Mouse (Mus musculus) kidney, adult 2 months (tissue): ENCODE results near the gene Gprc5d. TPM values are rescaled to one million over a fixed set of nuclear protein-coding genes. Genes with fewer than 3 reads are reported as not detected.

Source experiments
- DNase-seq: peaks from one replicate; pipeline ENCODE4 v3.0.0; 2021
- H3K27ac ChIP-seq: fragments of 200-500 bp; 2 replicates; pipeline ENCODE4 v1.5.1; 2012; ENCODE audit warnings: low read depth, low read length, control low read depth, inconsistent platforms; ENCODE audit not compliant: insufficient read depth
- H3K27me3 ChIP-seq: fragments of 200-500 bp; replicated peaks from 2 replicates; pipeline ENCODE4 v1.6.1; 2012; ENCODE audit warnings: mild to moderate bottlenecking, moderate library complexity, low read length, inconsistent platforms; ENCODE audit not compliant: control insufficient read depth, insufficient read depth
- H3K36me3 ChIP-seq: fragments of 200-500 bp; 2 replicates; pipeline ENCODE4 v1.6.1; 2012; ENCODE audit warnings: mild to moderate bottlenecking, moderate library complexity, low read length, inconsistent platforms; ENCODE audit not compliant: control insufficient read depth, insufficient read depth
- H3K4me1 ChIP-seq: fragments of 200-500 bp; 2 replicates; pipeline ENCODE4 v1.6.1; 2011; ENCODE audit warnings: low read length; ENCODE audit not compliant: control insufficient read depth, insufficient read depth
- H3K4me3 ChIP-seq: fragments of 200-500 bp; 2 replicates; pipeline ENCODE4 v1.5.1; 2011; ENCODE audit warnings: mild to moderate bottlenecking, low read depth, low read length, control low read depth; ENCODE audit not compliant: insufficient read depth
- CTCF ChIP-seq: fragments of 200-500 bp; conservative IDR thresholded peaks from 2 replicates; pipeline ENCODE4 v1.5.1; 2011; ENCODE audit warnings: low read depth, mild to moderate bottlenecking, control low read depth, low read length, moderate library complexity, mixed read lengths; ENCODE audit not compliant: insufficient read depth, insufficient read length
- POLR2A ChIP-seq: fragments of 200-500 bp; IDR thresholded peaks from one replicate; pipeline ENCODE4 v1.6.1; 2011; ENCODE audit warnings: low read depth, low read length, control low read depth
- WGBS: fragments of 180-500 bp; shearing (Covaris S2); methylation state at CpG from one replicate; pipeline ENCODE4 v1.1.7; 2018; 5-methylcytosine and 5-hydroxymethylcytosine counted together
- polyA plus RNA-seq: library from polyadenylated mRNA; depleted of rRNA; stranded (reverse); fragments of >200 nt; gene quantifications from 2 replicates; pipeline ENCODE4 v1.2.3, GENCODE M21; 2012; rRNA removed

Gene Gprc5d
- polyA plus RNA-seq, 1 experiment: 0.09 TPM

- Histone ChIP-seq H3K27me3 (no peaks in the 10 kb centered on the region), H3K4me3 (no peak overlapping the region), H3K36me3 (no peaks in the 10 kb centered on the region), H3K27ac (no peak overlapping the region), H3K4me1 (no peaks in the 10 kb centered on the region)
- DNase-seq: no peak
- 58% methylated on average over 6 of the region's 6 CpGs for WGBS
- TF ChIP-seq CTCF (no peak), POLR2A (no peak)
Observed at GRCm38 (mm10) chr6:135069856-135070255, 48.2 kb downstream of the Gprc5d start.

GRCm38 (mm10) chr6:135068221-135068620, 49.9 kb downstream of the Gprc5d start:
- 90% methylated on average over 4 of the region's 5 CpGs for WGBS
- Histone ChIP-seq H3K27ac (no peak overlapping the region), H3K36me3 (no peaks in the 10 kb centered on the region), H3K4me1 (no peaks in the 10 kb centered on the region), H3K4me3 (no peak overlapping the region), H3K27me3 (no peaks in the 10 kb centered on the region)
- TF ChIP-seq POLR2A (no peak), CTCF (no peak)
- DNase-seq: no peak

- Histone ChIP-seq H3K4me1 (no peaks in the 10 kb centered on the region), H3K4me3 (no peak overlapping the region), H3K36me3 (no peaks in the 10 kb centered on the region), H3K27ac (no peak overlapping the region), H3K27me3 (no peaks in the 10 kb centered on the region)
- no peak for TF ChIP-seq CTCF
- DNase-seq: no peak
- WGBS: 74% methylated on average over 6 of the region's 6 CpGs
Observed at GRCm38 (mm10) chr6:135066795-135067445, 51.2 kb downstream of the Gprc5d start.

- peak within 1 kb of the TSS; percentile 21 for H3K27ac ChIP-seq
- no peaks in the 10 kb centered on the region for H3K27me3 ChIP-seq
- TF ChIP-seq POLR2A (no peak), CTCF (no peak)
- peak; percentile 67 for DNase-seq
- no peaks in the 10 kb centered on the region for H3K36me3 ChIP-seq
- H3K4me1 ChIP-seq: no peaks in the 10 kb centered on the region
- H3K4me3 ChIP-seq: peak within 1 kb of the TSS; percentile 44
- WGBS: 2% methylated on average over 44 of the region's 44 CpGs
Observed at GRCm38 (mm10) chr6:135065236-135065957, 52.7 kb downstream of the Gprc5d start, which contains the start of gene Gprc5a. Gene Gprc5a, plus strand, starts transcription at chr6:135065651.

- Histone ChIP-seq H3K4me3 (no peak overlapping the region), H3K27ac (no peak overlapping the region), H3K27me3 (no peaks in the 10 kb centered on the region), H3K36me3 (no peaks in the 10 kb centered on the region), H3K4me1 (no peaks in the 10 kb centered on the region)
- WGBS: 90% methylated on average over 12 of the region's 12 CpGs
- DNase-seq: no peak
- TF ChIP-seq CTCF: no peak
- TF ChIP-seq POLR2A: no peak
Observed at GRCm38 (mm10) chr6:135064621-135065020, 53.5 kb downstream of the Gprc5d start.

- Histone ChIP-seq H3K27ac (no peak overlapping the region), H3K36me3 (no peaks in the 10 kb centered on the region), H3K27me3 (no peaks in the 10 kb centered on the region), H3K4me3 (no peak overlapping the region), H3K4me1 (no peaks in the 10 kb centered on the region)
- TF ChIP-seq CTCF (no peak), POLR2A (no peak)
- DNase-seq: no peak
- WGBS: 93% methylated on average over 4 of the region's 4 CpGs
Observed at GRCm38 (mm10) chr6:135060728-135061127, 57.4 kb downstream of the Gprc5d start.

Other genes with a start within 250 kb of the Gprc5d start
- gene Gpr19, start 219.7 kb downstream of the Gprc5d start, polyA plus RNA-seq: 6.4 and 7.9 TPM in 2 replicates
- 15.9 and 17.1 TPM in 2 replicates for gene Cdkn1b, start 197.9 kb downstream of the Gprc5d start, polyA plus RNA-seq
- 0.72 and 0.79 TPM in 2 replicates for gene Apold1, start 136.6 kb downstream of the Gprc5d start, polyA plus RNA-seq
- gene Ddx47, start 106.7 kb downstream of the Gprc5d start, polyA plus RNA-seq: 38.6 and 44.0 TPM in 2 replicates
- 3.3 and 4.3 TPM in 2 replicates for gene Gprc5a, start 52.6 kb downstream of the Gprc5d start, polyA plus RNA-seq
- gene Fam234b, start 79.7 kb upstream of the Gprc5d start, polyA plus RNA-seq: 14.2 and 15.6 TPM in 2 replicates
- 71.1 and 82.9 TPM in 2 replicates for gene Hebp1, start 79.7 kb upstream of the Gprc5d start, polyA plus RNA-seq
- 0.55 and 1.4 TPM in 2 replicates for gene Gsg1, start 136.1 kb upstream of the Gprc5d start, polyA plus RNA-seq
- 0.16 TPM in 1 of 2 replicates, not detected in the other for gene Pbp2, start 192.1 kb upstream of the Gprc5d start, polyA plus RNA-seq
- 56.0 and 66.3 TPM in 2 replicates for gene Emp1, start 244.3 kb upstream of the Gprc5d start, polyA plus RNA-seq